Mouse (Mus musculus) layer of hippocampus, adult 2 months (tissue): Measurements from ENCODE around the gene Il27ra. TPM values are rescaled to one million over a fixed set of nuclear protein-coding genes. Genes with fewer than 3 reads are reported as not detected.

Experiments
- DNase-seq, 2 experiments: peaks; one replicate each; pipeline ENCODE4 v3.0.0; 2022; ENCODE audit warnings: low spot score in 2 of 2
- H3K27ac ChIP-seq: fragments of 200-600 bp; 2 replicates; pipeline ENCODE4 v1.8.1; 2022
- H3K4me3 ChIP-seq: fragments of 200-600 bp; 2 replicates; pipeline ENCODE4 v1.8.1; 2022; ENCODE audit warnings: mild to moderate bottlenecking
- CTCF ChIP-seq: fragments of 200-600 bp; conservative IDR thresholded peaks from 2 replicates; pipeline ENCODE4 v1.8.1; 2022; ENCODE audit warnings: antibody characterized with exemption, mild to moderate bottlenecking, moderate library complexity
- total RNA-seq, 2 experiments: library from RNA; stranded (reverse); gene quantifications; 2 replicates each; pipeline ENCODE4 v1.2.3; 2021

The Il27ra gene
- total RNA-seq, 2 experiments from 2014 or later, result 2.0 TPM

GRCm38 (mm10) chr8:84059226-84059625, 16.8 kb upstream of the Il27ra start:
- TF ChIP-seq CTCF, result 0 out of 2 replicates have a peak, but pooled peaks have one; percentile 16
- H3K4me3 ChIP-seq, result no peak overlapping the region
- no peak overlapping the region for H3K27ac ChIP-seq
- DNase-seq, result no peak

- Histone ChIP-seq H3K4me3 (no peak overlapping the region), H3K27ac (no peak overlapping the region)
- no peak for DNase-seq
- TF ChIP-seq CTCF, result no peak
These were observed 15.4 kb upstream of the Il27ra start for GRCm38 (mm10) chr8:84057827-84058226.

- no peak for TF ChIP-seq CTCF
- Histone ChIP-seq H3K27ac (no peak overlapping the region), H3K4me3 (no peak overlapping the region)
- DNase-seq, result no peak
These were observed 10.8 kb upstream of the Il27ra start for GRCm38 (mm10) chr8:84053229-84053628.

GRCm38 (mm10) chr8:84052746-84053145, 10.4 kb upstream of the Il27ra start:
- TF ChIP-seq CTCF, result no peak
- no peak overlapping the region for H3K4me3 ChIP-seq
- DNase-seq, result no peak
- no peak overlapping the region for H3K27ac ChIP-seq

- no peak overlapping the region for H3K27ac ChIP-seq
- no peak for TF ChIP-seq CTCF
- H3K4me3 ChIP-seq, result no peak overlapping the region
- DNase-seq, result no peak
These were observed 5.8 kb upstream of the Il27ra start for GRCm38 (mm10) chr8:84048171-84048570.

- Histone ChIP-seq H3K27ac (no peak overlapping the region), H3K4me3 (no peak overlapping the region)
- no peak for DNase-seq
- 0 out of 2 replicates have a peak, but pooled peaks have one; percentile 12 for TF ChIP-seq CTCF
These were observed 4.1 kb upstream of the Il27ra start for GRCm38 (mm10) chr8:84046505-84046904.

- no peak within 1 kb of the TSS for H3K4me3 ChIP-seq
- DNase-seq, result no peak
- no peak within 1 kb of the TSS for H3K27ac ChIP-seq
- TF ChIP-seq CTCF, result no peak
These were observed 2.5 kb upstream of the Il27ra start, which contains the start of gene Rln3 for GRCm38 (mm10) chr8:84044900-84045299. Rln3 (minus strand) TSS chr8:84045000.

- no peak for DNase-seq
- H3K4me3 ChIP-seq, result no peak overlapping the region
These were observed 1.7 kb upstream of the Il27ra start for GRCm38 (mm10) chr8:84044103-84044502.

GRCm38 (mm10) chr8:84042948-84043342, 556 bp upstream of the Il27ra start:
- H3K4me3 ChIP-seq, result peak overlapping the region; percentile 58; the same call in 1 of the 2 replicates
- DNase-seq, result no peak

More at GRCm38 (mm10) chr8:84044103-84044502, 1.7 kb upstream of the Il27ra start:
- TF ChIP-seq CTCF, result no peak; the same call in 1 of the 2 replicates
- H3K27ac ChIP-seq, result no peak overlapping the region

GRCm38 (mm10) chr8:84039050-84039449, 3.3 kb downstream of the Il27ra start:
- TF ChIP-seq CTCF, result peak; percentile 93

More at GRCm38 (mm10) chr8:84042948-84043342, 556 bp upstream of the Il27ra start:
- no peak for TF ChIP-seq CTCF
- peak overlapping the region; percentile 72; the same call in 1 of the 2 replicates for H3K27ac ChIP-seq

GRCm38 (mm10) chr8:84038015-84038414, 4.4 kb downstream of the Il27ra start:
- no peak overlapping the region for H3K4me3 ChIP-seq
- DNase-seq, result no peak
- no peak for TF ChIP-seq CTCF
- H3K27ac ChIP-seq, result no peak overlapping the region

More at GRCm38 (mm10) chr8:84039050-84039449, 3.3 kb downstream of the Il27ra start:
- DNase-seq, result peak; percentile 46 to 84
- Histone ChIP-seq H3K4me3 (no peak overlapping the region), H3K27ac (no peak overlapping the region)

- no peak for TF ChIP-seq CTCF
- Histone ChIP-seq H3K27ac (no peak overlapping the region), H3K4me3 (no peak overlapping the region)
- DNase-seq, result no peak
These were observed 9.6 kb downstream of the Il27ra start for GRCm38 (mm10) chr8:84032777-84033176.

GRCm38 (mm10) chr8:84029272-84029671, 13.1 kb downstream of the Il27ra start:
- Histone ChIP-seq H3K27ac (no peak overlapping the region), H3K4me3 (no peak overlapping the region)
- TF ChIP-seq CTCF, result no peak
- DNase-seq, result no peak

- no peak for DNase-seq
- no peak overlapping the region for H3K27ac ChIP-seq
- no peak overlapping the region for H3K4me3 ChIP-seq
- no peak for TF ChIP-seq CTCF
These were observed 14.9 kb downstream of the Il27ra start for GRCm38 (mm10) chr8:84027449-84027848.
